Mouse (Mus musculus): ENCODE data around the gene Plekhd1.
A peak's percentile ranks its signal among the peaks of the same experiment; 100 is the strongest.

The Plekhd1 gene

DNA sequence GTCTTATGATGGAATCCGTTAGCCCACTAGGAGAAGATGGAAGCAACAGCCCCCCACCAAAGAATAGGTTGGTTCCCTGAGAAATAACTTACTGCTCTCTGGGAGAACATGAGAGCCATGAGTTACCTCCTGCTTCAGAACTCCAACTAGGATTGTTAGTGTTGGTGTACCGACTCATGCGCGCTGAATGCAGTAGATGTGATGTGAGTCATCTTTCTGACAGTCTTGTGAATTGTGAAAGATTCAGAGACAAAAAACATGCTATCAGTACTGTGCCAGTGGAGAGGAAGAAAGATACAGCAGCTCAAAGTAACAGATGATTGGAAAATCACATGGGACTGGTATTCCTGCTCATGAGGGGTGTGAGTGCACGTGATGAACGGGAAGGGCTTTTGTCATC, 59.2 kb downstream of the Plekhd1 start:
- DNase-seq (ENCODE audit: low spot score in 2 of 2) = no peak

- DNase-seq (ENCODE audit: low spot score in 2 of 2) = no peak
Observed at GRCm38 (mm10) chr12:80757751-80758558, 65.6 kb downstream of the Plekhd1 start.

GRCm38 (mm10) chr12:80758559-80759386, 66.4 kb downstream of the Plekhd1 start:
- DNase-seq (ENCODE audit: low spot score in 2 of 2) = no peak

GRCm38 (mm10) chr12:80759387-80759712, 67.0 kb downstream of the Plekhd1 start:
- DNase-seq (ENCODE audit: low spot score in 2 of 2) = no peak

- DNase-seq (ENCODE audit: low spot score in 2 of 2) = peak in 1 of 2 experiments; percentile 29
Observed at GRCm38 (mm10) chr12:80759713-80760395, 67.5 kb downstream of the Plekhd1 start.

DNA sequence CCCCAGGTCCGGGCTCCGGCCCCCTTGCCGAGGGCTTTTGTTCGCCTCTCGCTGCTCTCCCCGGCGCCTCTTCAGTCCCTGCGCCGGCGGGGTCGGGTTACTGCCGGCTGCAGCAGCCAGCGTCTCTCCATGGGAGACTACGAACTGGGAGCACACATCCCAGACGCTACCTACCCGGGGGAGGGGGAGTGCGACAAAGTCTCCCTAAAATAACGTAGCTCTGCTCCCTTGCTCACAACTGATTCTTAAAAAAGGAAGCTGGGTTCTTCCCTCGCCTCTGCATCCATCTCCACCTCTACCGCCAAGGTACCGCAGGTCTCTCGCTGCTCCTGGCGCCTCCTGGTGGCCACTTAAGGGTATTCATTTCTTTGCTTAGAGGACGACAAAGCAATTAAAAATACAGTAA, 68.0 kb downstream of the Plekhd1 start, which contains the start of gene Ccdc177:
Ccdc177 (minus strand) TSS at position 292 of the 406 bp plus-strand sequence.
- DNase-seq (ENCODE audit: low spot score in 2 of 2) = peak; percentile 74 to 81

GRCm38 (mm10) chr12:80762982-80763381, 70.6 kb downstream of the Plekhd1 start:
- DNase-seq (ENCODE audit: low spot score in 2 of 2) = no peak

DNA sequence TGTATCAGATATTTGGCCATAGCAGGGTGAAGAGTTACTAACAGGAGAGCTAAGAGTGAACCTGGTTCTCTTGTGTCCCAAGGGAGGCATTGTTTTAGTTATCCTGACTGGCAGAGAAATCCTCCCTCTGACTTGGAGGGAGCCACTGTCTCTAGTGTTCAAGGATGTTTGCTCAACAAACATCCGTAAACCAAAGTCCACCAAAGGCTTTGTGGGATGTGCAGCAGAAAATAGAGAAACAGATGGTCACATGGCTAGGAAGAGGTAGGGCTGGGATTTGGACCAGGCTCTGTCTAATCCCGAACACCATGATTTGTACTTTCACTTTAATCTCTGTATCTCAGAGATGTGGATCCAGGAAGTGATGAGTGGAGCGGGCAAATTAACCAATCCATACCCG, 71.7 kb downstream of the Plekhd1 start:
- DNase-seq (ENCODE audit: low spot score in 2 of 2) = no peak

DNA sequence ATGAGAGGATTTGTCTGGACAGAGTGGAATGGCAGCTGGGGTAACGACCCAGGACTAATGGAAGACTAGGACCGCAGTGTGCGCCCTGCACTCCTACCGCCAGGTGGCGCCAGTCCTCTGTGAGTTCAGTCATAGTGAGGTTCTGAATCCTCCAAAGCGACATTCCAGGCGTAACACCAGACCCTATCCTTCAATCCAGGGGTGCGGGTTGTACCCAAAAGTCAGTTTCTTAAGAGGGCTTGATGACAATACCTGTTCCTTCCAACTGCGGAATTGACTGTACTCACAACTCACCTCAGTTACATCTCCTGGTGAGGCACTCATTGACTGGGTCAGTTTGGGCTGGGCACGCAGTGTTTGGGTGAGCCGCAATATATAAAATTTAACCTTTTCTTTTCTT, 77.3 kb downstream of the Plekhd1 start:
- DNase-seq (ENCODE audit: low spot score in 2 of 2) = peak; percentile 57 to 69
